Mouse (Mus musculus) frontal cortex, adult 2 months (tissue): ENCODE results near the gene Pa2g4. TPM values are rescaled to one million over a fixed set of nuclear protein-coding genes. Genes with fewer than 3 reads are reported as not detected.

Experiments
- DNase-seq, 2 experiments: peaks; one replicate each; pipeline ENCODE4 v3.0.0; 2022; ENCODE audit warnings: low spot score in 1 of 2; ENCODE audit errors: extremely low spot score in 1 of 2
- polyA plus RNA-seq: library from polyadenylated mRNA; depleted of rRNA; stranded (reverse); fragments of >200 nt; gene quantifications from 2 replicates; pipeline ENCODE4 v1.2.3, GENCODE M21; 2012; rRNA removed

Gene Pa2g4
- polyA plus RNA-seq, 1 experiment: 78.6 TPM

DNA sequence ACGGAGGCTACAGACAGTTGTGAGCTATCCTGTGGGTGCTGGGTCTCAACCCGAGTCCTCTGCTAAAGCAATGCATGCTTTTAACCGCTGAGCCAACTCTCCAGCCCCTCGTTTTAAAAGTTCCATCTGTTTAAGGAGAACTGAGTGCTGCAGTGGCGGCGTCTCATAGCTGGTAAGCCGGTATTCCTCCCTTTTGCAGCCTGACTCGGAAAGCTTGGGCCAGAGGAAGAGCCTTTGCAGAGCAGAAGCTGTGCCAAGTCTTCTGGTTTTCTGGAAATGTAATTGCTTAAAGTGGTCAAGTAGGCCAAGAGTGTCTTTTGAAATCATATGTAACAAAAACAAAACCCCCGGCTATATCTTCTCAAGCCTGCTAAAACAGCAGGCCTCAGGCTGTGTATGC lies 57.5 kb downstream of the Pa2g4 start:
- DNase-seq: no peak

Other genes with a start within 250 kb of the Pa2g4 start
- 64.4 and 65.1 TPM in 2 replicates for gene Cnpy2, start 243.5 kb downstream of the Pa2g4 start, polyA plus RNA-seq
- 233 and 236 TPM in 2 replicates for gene Cs, start 228.3 kb downstream of the Pa2g4 start, polyA plus RNA-seq
- 89.1 and 94.8 TPM in 2 replicates for gene Coq10a, start 197.0 kb downstream of the Pa2g4 start, polyA plus RNA-seq
- 31.9 and 32.6 TPM in 2 replicates for gene Ankrd52, start 188.9 kb downstream of the Pa2g4 start, polyA plus RNA-seq
- 0.36 and 0.46 TPM in 2 replicates for gene Slc39a5, start 164.8 kb downstream of the Pa2g4 start, polyA plus RNA-seq
- 75.0 and 80.7 TPM in 2 replicates for gene Nabp2, start 154.5 kb downstream of the Pa2g4 start, polyA plus RNA-seq
- gene Rnf41, start 154.3 kb downstream of the Pa2g4 start, polyA plus RNA-seq: 75.5 and 76.2 TPM in 2 replicates
- gene Smarcc2, start 106.7 kb downstream of the Pa2g4 start, polyA plus RNA-seq: 219 and 255 TPM in 2 replicates
- 1,313 and 1,322 TPM in 2 replicates for gene Myl6, start 71.8 kb downstream of the Pa2g4 start, polyA plus RNA-seq
- gene Myl6b, start 67.3 kb downstream of the Pa2g4 start, polyA plus RNA-seq: 24.7 and 27.5 TPM in 2 replicates
- 8.3 and 9.8 TPM in 2 replicates for gene Esyt1, start 40.1 kb downstream of the Pa2g4 start, polyA plus RNA-seq
- 11.3 and 12.2 TPM in 2 replicates for gene Zc3h10, start 18.2 kb downstream of the Pa2g4 start, polyA plus RNA-seq
- 1,933 and 2,601 TPM in 2 replicates for gene Rpl41, start 16.7 kb downstream of the Pa2g4 start, polyA plus RNA-seq
- gene Erbb3, start 23.7 kb upstream of the Pa2g4 start, polyA plus RNA-seq: 8.4 and 9.2 TPM in 2 replicates
- gene Rps26, start 60.8 kb upstream of the Pa2g4 start, polyA plus RNA-seq: 396 and 476 TPM in 2 replicates
- 11.1 and 11.6 TPM in 2 replicates for gene Ikzf4, start 80.0 kb upstream of the Pa2g4 start, polyA plus RNA-seq
- gene Suox, start 108.1 kb upstream of the Pa2g4 start, polyA plus RNA-seq: 12.9 and 13.4 TPM in 2 replicates
- 114 and 118 TPM in 2 replicates for gene Rab5b, start 130.3 kb upstream of the Pa2g4 start, polyA plus RNA-seq
- gene Pmel, start 138.2 kb upstream of the Pa2g4 start, polyA plus RNA-seq: 0.80 and 0.98 TPM in 2 replicates
- 4.9 and 6.0 TPM in 2 replicates for gene Cdk2, start 139.0 kb upstream of the Pa2g4 start, polyA plus RNA-seq
- gene Dgka, start 178.9 kb upstream of the Pa2g4 start, polyA plus RNA-seq: 14.8 and 15.6 TPM in 2 replicates
- 38.3 and 44.6 TPM in 2 replicates for gene Pym1, start 181.9 kb upstream of the Pa2g4 start, polyA plus RNA-seq
- 2.4 and 3.4 TPM in 2 replicates for gene Mmp19, start 224.9 kb upstream of the Pa2g4 start, polyA plus RNA-seq
- 24.2 and 25.3 TPM in 2 replicates for gene Dnajc14, start 238.1 kb upstream of the Pa2g4 start, polyA plus RNA-seq
- gene Tmem198b, start 238.4 kb upstream of the Pa2g4 start, polyA plus RNA-seq: 21.8 and 22.3 TPM in 2 replicates